Mouse (Mus musculus): ENCODE data around the gene Tmc2.

GRCm38 (mm10) chr2:130179507-130180019 is 15.4 kb upstream of the Tmc2 start:
- TF ChIP-seq EP300 (optimal IDR thresholded peaks at IDR 0.05): no peak
- no peak for TF ChIP-seq CTCF (IDR thresholded peaks at IDR 0.05; ENCODE audit: low read depth)

Data from stomach, postnatal 0 days (tissue).